Mouse (Mus musculus): ENCODE results near the gene Coq8a. TPM values are rescaled to one million over a fixed set of nuclear protein-coding genes. Genes with fewer than 3 reads are reported as not detected.
A peak's percentile ranks its signal among the peaks of the same experiment; 100 is the strongest.

The Coq8a gene
- total and polyA plus RNA-seq, 2 experiments from 2014 or later, result 1.8 to 7.3 TPM

DNA sequence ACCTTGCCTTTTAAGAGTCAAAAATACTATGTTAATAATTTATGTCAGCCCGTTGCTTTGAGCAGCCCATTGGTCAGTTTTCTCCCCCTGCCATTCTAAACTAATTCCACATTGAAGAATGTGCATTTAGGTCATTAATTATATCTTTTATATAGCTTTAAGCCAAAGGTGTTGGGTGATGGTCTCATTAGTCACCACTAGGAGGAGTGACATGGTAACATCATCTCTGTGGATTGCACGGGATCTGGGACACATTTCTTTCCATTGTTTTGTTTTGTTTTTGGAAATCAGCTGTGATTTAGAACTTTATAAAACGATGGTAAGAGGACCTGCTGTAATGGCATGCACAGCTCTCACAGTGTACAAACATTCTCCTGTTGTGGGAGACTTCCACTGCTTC is 68.0 kb downstream of the Coq8a start:
- ATAC-seq, result no peak
- 64% methylated on average over 3 of the region's 3 CpGs for WGBS

DNA sequence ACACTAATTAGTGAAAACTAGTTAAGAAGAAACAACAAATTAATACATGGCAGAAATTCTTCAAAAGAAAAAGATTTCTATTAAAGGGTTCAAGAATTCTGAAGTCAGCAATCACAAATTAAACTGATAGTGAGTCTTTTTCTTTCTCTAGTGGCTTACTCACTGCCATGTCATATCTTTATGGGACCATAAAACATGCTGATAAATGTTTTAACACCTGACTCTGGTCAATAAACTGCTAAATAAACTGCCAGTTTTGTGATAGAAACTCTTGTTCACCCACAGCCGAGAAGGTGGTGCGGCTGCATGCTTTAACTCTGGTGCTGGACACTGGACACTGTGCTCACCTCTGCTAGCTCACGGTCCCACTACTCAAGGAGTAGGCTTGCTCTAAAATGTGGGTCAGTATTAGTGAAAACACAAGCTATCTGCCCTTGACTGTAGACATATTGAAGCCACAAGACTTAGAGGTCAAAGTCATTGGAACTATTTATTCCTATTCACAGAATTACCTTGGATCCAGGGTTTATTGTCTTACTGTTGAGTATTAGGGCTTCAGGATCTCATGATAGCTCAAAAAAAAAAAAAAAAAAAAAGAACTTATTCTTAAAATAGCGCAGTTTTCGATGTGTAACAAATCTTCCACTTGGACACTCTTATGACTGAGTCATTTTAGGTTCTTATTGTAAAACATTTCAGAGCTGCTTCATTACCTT is 71.2 kb downstream of the Coq8a start:
- no peak overlapping the region for H3K4me3 ChIP-seq (ENCODE audit: low read depth, low read length)
- TF ChIP-seq CTCF (IDR thresholded peaks at IDR 0.05; ENCODE audit: low read depth), result no peak
- H3K4me2 ChIP-seq (ENCODE audit: low read depth), result no peak overlapping the region
- no peaks in the 10 kb centered on the region for H3K9me3 ChIP-seq (ENCODE audit: low read length)
- H3K4me1 ChIP-seq (ENCODE audit: insufficient read depth), result no peaks in the 10 kb centered on the region
- no peak for DNase-seq
- WGBS, result 98% methylated on average over 5 of the region's 5 CpGs
- peaks cover 6% of the 10 kb centered on the region; the same call in 1 of the 2 replicates for H3K36me3 ChIP-seq (ENCODE audit: insufficient read depth)
- no peak overlapping the region for H3K27ac ChIP-seq (ENCODE audit: low read depth, low read length)
- no peaks in the 10 kb centered on the region for H3K27me3 ChIP-seq (ENCODE audit: insufficient read depth, low read length)
- no peak overlapping the region for H3K9ac ChIP-seq
- no peak for ATAC-seq

More for the DNA sequence above, 68.0 kb downstream of the Coq8a start:
- Histone ChIP-seq H3K27ac (ENCODE audit: low read depth, low read length) (no peak overlapping the region), H3K4me3 (ENCODE audit: low read depth, low read length) (no peak overlapping the region), H3K4me2 (ENCODE audit: low read depth) (no peak overlapping the region), H3K27me3 (ENCODE audit: insufficient read depth, low read length) (no peaks in the 10 kb centered on the region), H3K4me1 (ENCODE audit: insufficient read depth) (no peaks in the 10 kb centered on the region), H3K9me3 (ENCODE audit: low read length) (no peaks in the 10 kb centered on the region), H3K36me3 (ENCODE audit: insufficient read depth) (peaks cover 6% of the 10 kb centered on the region), H3K9ac (no peak overlapping the region)
- TF ChIP-seq CTCF (IDR thresholded peaks at IDR 0.05; ENCODE audit: low read depth), result peak; percentile 43
- DNase-seq, result no peak

DNA sequence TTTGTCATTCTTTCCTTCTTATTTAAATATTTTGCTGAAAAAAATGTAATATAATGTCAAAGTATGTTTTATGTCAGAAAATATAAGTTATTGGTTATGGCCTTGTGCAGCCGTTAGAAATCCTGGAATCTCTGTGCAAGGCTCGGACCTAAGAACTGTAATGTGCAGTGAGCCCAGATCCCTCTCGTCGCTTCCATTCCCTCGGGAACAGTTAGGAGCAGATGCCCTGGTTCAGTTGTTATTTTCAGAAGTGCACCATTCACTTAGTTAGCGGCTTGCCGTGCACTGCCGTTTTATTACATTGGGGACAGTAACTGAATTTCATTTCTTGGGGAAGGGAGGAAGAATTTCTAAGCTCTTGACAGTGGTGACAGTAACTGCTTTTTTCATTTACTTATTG is 81.2 kb downstream of the Coq8a start:
- DNase-seq, result no peak
- ATAC-seq, result no peak
- H3K4me3 ChIP-seq (ENCODE audit: low read depth, low read length), result no peak overlapping the region
- no peaks in the 10 kb centered on the region for H3K4me1 ChIP-seq (ENCODE audit: insufficient read depth)
- TF ChIP-seq CTCF (IDR thresholded peaks at IDR 0.05; ENCODE audit: low read depth), result no peak
- H3K9ac ChIP-seq, result no peak overlapping the region
- H3K4me2 ChIP-seq (ENCODE audit: low read depth), result no peak overlapping the region
- no peaks in the 10 kb centered on the region for H3K27me3 ChIP-seq (ENCODE audit: insufficient read depth, low read length)
- peaks cover 6% of the 10 kb centered on the region for H3K36me3 ChIP-seq (ENCODE audit: insufficient read depth)
- no peaks in the 10 kb centered on the region for H3K9me3 ChIP-seq (ENCODE audit: low read length)
- no peak overlapping the region for H3K27ac ChIP-seq (ENCODE audit: low read depth, low read length)
- 83% methylated on average over 8 of the region's 8 CpGs for WGBS

DNA sequence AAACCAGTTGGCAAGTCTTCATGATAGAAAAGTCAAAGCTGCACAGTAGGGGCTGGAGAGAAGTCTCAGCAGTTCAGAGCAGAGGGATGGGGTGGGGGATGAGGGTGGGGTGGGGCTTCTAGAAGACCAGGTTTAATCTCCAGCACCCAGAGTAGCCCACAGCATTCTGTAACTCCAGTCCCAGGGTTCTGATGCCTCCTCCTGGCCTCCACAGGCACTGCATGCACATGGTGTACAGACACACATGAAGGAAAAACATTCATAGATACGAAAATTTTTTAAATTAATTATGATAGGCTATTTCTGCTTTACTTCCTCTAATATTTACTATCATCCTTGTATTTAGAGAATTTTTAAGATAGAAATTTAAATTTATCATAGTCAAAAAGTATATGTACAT is 82.9 kb downstream of the Coq8a start:
- Histone ChIP-seq H3K27ac (ENCODE audit: low read depth, low read length) (no peak overlapping the region), H3K9me3 (ENCODE audit: low read length) (no peaks in the 10 kb centered on the region), H3K36me3 (ENCODE audit: insufficient read depth) (peaks cover 6% of the 10 kb centered on the region), H3K4me1 (ENCODE audit: insufficient read depth) (no peaks in the 10 kb centered on the region), H3K27me3 (ENCODE audit: insufficient read depth, low read length) (no peaks in the 10 kb centered on the region), H3K4me3 (ENCODE audit: low read depth, low read length) (no peak overlapping the region), H3K9ac (no peak overlapping the region), H3K4me2 (ENCODE audit: low read depth) (no peak overlapping the region)
- DNase-seq, result no peak
- 77% methylated on average over 1 of the region's 1 CpGs for WGBS
- TF ChIP-seq CTCF (IDR thresholded peaks at IDR 0.05; ENCODE audit: low read depth), result peak; percentile 54
- ATAC-seq, result no peak

Other genes starting within 250 kb of the Coq8a start
- gene Cdc42bpa, start 239.1 kb downstream of the Coq8a start, total RNA-seq (2014; rRNA removed), result 92.9 and 111 TPM in 2 replicates
- gene Cdc42bpa, start 239.1 kb downstream of the Coq8a start, polyA plus RNA-seq (2015; fragmentation: Nextera tagmentation; extraction: Ambion mirVana), result 14.0 and 25.2 TPM in 2 replicates
- gene Psen2, start 63.8 kb upstream of the Coq8a start, total RNA-seq (2014; rRNA removed), result 18.9 and 22.8 TPM in 2 replicates
- gene Psen2, start 63.8 kb upstream of the Coq8a start, polyA plus RNA-seq (2015; fragmentation: Nextera tagmentation; extraction: Ambion mirVana), result 16.0 and 17.9 TPM in 2 replicates
- gene Itpkb, start 130.9 kb upstream of the Coq8a start, total RNA-seq (2014; rRNA removed), result 6.4 and 6.5 TPM in 2 replicates
- 1.3 and 1.9 TPM in 2 replicates for gene Itpkb, start 130.9 kb upstream of the Coq8a start, polyA plus RNA-seq (2015; fragmentation: Nextera tagmentation; extraction: Ambion mirVana)